Mouse (Mus musculus): ENCODE measurements around the gene Nucks1.

- TF ChIP-seq CTCF (conservative IDR thresholded peaks at IDR 0.05; ENCODE audit: insufficient read depth, insufficient read length, low read depth, low read length) (no peak), POLR2A (IDR thresholded peaks at IDR 0.05; ENCODE audit: low read depth, low read length) (no peak)
Measured at GRCm38 (mm10) chr1:131980471-131980870, 70.1 kb downstream of the Nucks1 start.

Measured in kidney, adult 2 months (tissue).